Mouse (Mus musculus): ENCODE results near the gene Cga.
A peak's percentile ranks its signal among the peaks of the same experiment; 100 is the strongest.
"Not testable (repeated sequence)": the region's sequence is repeated elsewhere in the genome, so short reads cannot be mapped to it uniquely, and the experiment has no call there.

Cga gene

DNA sequence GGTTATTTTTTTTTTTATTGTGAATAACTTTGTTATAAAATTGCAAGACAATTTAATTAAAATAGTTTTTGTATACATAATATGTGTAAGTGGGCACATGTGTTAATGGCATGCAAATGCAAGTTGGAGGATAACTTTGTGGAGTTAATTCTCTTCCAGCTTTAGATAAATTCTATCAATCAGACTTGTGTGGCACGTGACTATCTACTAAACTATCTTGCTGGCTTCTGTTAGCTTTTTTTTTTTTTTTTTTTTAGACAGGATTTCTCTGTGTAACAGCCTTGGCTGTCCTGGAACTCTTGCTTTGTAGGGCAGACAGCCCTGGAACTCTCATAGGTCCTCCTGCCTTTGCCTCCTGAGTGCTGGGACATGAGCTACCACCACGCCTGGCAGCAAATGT lies 4.9 kb downstream of the Cga start:
- DNase-seq, result no peak

DNA sequence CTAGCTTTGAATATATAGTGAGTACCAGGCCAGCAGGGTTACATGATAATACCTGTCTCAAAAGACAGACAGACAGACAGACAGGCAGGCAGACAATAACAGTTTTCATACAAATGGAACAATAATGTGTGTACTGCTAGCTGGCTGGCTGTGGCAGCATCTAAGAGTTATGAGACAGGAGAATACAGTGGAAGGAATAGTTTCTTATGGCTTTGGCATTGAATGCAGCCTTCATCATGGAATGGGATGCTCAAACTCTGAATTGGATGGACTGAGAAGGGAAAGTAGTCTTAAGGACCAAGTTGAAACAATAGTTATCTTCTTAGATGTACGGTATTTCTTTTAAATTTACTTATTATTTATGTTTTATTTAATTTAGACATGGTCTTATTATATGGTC lies 5.7 kb downstream of the Cga start:
- DNase-seq, result no peak

DNA sequence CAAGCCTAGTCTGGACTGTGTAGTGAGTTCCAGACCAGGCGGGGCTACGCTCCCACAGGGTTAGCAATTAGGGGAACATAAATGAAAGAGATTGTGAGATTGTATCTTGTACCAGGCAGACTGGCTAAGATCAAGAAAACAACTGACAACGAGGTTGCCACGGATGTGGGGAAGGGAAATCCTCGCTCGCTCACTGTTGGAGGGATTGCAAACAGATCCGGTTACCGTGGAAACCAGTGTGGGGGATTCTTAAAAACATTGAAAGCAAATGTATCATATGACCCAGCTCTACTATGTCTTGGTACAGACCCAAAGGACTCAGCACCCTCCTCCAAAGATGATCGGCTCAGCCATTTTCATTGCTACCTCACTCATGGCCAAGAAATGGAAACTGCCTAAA lies 6.6 kb downstream of the Cga start:
- DNase-seq, result no peak

DNA sequence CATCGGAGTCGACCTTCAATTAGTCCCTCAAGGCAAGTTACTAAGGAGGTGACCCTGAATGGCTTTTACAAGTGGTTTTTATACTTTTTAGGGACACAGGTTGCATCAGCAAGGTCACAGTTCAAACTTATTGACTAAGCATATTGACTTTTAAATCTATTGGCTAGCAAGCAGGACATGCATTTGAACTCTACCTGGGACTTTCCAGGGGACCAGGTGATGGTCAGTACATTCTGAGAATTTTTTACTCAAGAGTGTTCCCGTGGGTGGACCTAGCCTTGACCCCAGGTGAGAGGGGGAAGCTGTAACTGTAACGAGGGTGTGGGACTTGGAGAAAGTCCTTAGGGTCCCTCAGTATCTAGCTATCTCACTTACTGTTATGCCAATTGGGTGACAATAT lies 7.6 kb downstream of the Cga start:
- no peak for DNase-seq

DNA sequence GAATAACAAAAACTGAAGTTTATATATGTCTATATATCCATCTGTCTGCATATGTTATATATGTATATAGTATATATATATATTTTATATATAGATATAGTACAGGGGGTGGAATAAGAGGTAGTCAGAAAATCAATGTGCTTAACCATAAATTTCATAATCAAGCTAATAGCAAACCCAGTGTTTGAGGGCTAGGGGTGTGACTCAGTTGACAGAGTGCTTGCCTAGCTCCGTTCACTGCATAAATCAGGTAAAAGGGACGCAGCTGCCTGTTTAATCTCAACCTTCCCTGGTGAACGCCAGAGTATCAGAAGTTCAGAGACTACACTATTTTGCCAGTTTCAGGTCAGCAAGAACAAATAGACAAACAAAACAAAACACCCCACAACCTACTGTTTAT lies 8.0 kb downstream of the Cga start:
- DNase-seq, result not testable (repeated sequence)

DNA sequence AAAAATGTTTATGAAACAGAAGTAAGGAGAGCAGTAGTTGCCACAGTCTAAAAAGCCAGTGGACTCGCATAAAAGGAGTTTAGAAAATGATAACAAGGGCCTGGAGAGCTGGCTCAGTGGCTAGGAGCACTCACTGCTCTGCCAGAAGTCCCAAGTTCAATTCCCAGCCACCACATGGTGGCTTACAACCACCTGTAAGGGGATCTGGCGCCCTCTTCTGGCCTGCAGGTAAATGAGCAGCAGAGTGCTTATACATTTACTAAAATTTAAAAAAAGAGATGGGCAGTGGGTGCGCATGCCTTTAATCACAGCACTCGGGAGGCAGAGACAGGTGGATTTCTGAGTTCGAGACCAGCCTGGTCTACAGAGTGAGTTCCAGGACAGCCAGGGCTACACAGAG lies 11.8 kb downstream of the Cga start:
- DNase-seq, result no peak

DNA sequence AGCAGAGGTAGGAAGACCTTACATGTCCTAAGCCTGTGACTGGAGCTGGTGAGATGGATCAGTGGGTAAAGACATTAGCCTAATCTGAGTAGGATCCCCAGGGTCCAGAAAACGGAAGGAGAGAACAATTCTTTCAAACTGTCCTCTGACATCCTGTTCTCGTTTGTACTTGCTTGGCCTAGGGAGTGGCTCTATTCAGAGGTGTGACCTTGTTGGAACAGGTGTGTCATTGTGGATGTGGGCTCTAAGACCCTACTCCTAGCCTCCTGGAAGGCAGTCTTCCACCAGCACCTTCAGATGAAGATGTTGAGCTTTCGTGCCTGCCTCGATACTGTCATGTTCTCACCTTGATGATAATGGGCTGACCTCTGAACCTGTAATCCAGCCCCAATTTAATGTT lies 12.6 kb downstream of the Cga start:
- DNase-seq, result no peak

DNA sequence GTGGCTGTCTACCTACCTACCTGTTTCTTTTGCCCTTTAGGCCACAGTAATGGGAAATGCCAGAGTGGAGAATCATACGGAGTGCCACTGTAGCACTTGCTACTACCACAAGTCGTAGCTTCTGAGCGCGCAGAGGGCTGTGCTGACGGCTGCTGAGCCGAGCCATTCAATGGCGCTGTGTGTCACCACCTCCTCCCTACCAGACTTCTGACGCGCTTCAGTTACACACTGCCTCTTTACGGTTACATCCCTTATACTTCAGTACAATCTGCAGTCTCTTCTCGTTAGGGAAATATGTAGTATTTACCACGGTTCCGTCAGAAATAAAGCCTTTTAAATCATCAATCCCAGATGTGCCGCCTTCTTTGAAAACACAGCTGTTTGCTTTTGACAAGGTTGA lies 13.4 kb downstream of the Cga start:
- DNase-seq, result no peak

DNA sequence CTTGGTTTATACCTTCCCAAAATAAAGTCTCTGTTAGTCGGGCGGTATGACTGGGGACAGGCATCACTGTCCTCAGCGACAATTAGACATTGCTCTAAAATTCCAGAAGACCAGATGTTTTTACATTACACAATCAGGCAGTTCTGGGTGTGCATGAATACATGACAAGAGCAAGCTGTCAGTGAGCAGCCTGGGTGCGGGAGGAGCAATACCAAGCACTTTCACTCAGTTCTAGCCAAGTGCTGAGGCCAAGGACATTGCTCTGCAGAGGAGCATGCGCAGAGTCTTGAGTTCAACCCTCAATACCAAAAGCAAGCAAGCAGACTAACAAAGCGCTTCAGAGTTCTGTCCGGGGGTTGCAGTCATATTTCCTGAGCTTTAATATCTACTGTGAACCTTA lies 14.5 kb downstream of the Cga start:
- no peak for DNase-seq

DNA sequence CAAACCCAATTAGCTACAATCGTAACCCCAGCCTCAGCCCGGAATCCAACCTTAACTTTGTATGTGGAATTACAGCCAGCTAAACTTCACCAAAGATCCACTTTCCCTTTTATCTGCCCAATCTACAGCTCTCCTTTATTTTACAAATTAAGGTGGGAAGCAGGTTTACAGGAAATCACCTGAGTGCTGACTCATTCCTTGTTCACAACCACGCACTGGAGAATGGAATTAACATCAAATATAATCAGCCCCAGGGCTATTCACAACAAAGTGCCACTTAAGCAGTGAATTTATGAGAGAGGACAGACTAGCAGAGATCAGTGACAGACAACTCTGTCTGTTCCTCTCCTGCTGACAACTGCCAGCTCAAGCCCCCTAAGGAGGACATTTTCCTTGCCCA lies 17.8 kb downstream of the Cga start:
- DNase-seq, result no peak

DNA sequence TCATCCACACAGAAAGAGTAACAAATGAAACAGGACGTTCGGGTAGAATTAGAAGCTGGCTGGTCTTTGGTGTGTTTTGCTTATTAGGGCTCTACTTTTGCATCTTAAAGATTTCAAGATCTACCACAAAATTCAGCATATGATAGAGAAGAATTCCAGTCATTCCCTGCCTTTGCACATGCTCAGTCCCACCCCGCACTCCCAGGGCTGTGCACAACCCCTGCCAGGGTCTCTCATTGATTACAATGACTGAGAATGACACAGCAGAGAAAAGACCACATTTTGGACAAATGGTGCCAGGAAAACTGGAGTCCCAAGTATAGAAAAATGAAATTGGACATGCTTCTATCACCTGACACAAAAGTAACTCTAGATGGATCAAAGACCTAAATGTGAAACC lies 18.6 kb downstream of the Cga start:
- no peak for DNase-seq

DNA sequence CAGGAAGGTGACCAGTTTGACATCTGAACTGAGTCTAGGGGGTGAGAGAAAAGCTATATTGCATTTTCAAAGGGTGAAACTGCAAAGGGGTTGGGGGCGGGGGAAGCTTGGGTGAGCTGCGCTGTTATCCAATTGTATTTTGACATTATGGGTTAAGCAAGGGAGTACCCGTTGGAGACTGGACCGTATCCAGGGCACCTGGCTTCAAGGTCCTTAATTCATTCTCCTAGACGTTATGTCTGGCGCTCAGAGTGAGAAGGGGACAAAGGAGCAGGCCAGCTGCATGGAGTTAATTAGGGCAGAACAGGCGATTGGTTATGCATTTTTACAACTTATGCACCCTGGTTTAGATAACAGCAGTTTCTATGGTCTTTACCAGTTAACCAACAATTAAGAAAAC lies 23.8 kb downstream of the Cga start:
- DNase-seq, result no peak

DNA sequence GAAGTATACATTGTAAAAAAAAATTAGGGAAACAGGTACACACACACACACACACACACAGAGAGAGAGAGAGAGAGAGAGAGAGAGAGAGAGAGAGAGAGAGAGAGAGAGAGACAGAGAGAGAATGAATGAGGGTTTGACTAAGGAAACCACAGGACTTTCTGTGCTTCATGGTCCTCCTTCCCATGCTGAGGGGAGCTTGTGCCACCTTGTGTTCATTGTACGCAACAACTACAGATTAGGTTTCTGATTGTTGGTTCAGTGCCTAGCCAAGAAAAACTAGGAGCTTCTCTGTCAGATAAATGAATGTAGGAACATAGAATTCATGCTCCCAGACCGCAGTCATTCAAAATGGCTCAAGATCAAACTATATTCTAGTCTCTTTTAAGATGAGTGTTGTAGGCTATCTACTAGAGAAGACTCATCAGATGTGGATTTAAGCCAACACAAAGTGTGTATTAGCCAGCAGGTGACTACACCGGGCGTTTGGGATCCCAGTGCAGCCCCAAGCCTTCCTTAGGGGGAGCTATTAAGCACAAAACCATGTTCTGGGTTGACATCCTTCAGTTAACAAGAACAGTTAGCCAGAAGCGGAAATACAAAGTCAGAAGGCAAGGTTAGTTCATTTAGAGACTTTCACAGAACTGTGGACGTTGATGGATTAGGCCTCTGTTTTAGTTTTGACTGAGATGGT lies 28.7 kb downstream of the Cga start:
- DNase-seq, result peak; percentile 48

DNA sequence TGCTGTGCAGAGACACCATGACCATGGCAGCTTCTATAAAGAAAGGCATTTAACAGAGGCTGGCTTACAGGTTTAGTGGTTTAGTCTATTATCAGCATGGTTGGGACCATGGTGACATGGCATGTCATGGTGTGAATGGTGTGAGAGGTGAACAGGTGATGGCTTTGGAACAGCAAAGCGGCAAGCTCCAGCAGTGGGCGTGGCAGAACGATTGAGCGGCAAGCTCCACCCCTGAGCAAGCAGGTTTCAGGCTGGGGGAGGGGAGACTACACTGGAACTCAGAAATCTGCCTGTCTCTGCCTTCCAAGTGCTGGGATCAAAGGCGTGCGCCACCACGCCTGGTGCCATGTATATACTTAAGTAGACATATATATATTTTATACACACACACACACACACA lies 34.8 kb downstream of the Cga start:
- DNase-seq, result not testable (repeated sequence)

DNA sequence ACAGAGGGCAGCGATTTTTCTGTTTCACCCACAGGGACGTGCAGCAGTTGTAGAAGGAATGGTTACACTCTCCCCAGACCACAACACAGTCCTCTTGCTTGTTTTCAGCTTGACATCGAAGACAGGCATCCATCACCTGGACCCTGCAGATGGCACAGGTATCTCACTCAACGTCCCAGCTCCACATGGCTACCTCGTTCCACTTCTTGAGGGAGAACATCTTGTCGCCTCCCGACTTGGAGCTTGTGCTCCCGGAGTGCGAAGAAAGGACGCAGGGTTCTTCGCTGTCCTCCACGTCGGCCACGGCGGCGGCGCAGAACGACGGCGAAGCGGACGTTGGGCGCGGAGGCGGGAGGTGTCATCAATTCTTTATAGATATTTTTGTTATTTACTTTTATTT lies 47.5 kb downstream of the Cga start:
- DNase-seq, result no peak

DNA sequence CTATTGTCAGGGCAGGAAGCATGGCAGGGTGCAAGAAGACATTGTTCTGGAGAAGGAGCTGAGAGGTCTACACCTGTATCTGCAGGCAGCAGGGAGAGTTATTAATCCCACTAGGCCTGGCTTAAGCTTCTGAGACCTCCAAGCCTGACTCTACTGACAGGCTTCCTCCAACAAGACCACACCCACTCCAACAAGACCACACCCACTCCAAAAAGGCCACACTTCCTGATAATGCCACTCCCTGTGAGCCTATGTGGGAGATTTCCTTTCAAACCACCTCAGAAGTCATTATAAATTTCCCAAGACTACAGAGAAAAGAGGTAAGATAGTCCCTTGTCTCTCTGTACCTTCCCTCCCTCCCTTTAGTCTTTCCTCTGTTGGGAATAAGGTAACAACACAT lies 53.6 kb downstream of the Cga start:
- DNase-seq, result no peak

DNA sequence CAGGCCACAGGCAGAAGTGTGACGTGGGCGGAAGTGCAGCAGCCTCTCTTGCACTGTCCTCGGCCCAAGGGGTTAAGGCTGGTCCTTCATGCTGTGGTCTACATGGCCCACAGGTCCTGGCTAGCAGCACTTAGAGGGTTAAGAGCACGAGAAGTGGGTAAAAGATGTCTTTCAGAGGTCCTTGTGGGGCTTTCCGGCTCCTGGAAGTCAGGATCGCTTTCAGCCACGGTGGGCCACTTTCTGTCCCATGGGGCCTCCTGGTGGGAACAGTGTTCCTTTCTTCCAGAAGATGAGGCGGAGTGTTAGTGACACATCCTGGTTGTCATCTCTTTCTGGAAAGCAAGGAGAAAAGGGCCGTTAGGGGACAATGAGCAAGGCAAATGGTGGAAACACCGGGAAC lies 60.1 kb downstream of the Cga start:
- no peak for DNase-seq
